Mouse (Mus musculus) limb, embryonic 11.5 days (tissue): ENCODE measurements at regions not wholly inside any gene's neighbourhood (a gene's known extent, or its start where the extent isn't known, plus 50 kb on each side); places are given as distances from the start of the nearest gene placed in this dataset.

Source experiments
- ATAC-seq: fragments of 200-750 bp; cut with Nextera tagmentation; 2 replicates; pipeline ENCODE4 v1.8.0; 2017; ENCODE audit warnings: low read depth; ENCODE audit not compliant: insufficient number of reproducible peaks, low FRiP score, low TSS enrichment
- DNase-seq: peaks from one replicate; pipeline ENCODE4 v3.0.0-alpha.2; 2015; ENCODE audit warnings: low spot score
- H3K27ac ChIP-seq: fragments of 300-500 bp; sonication (generic); replicated peaks from 2 replicates; pipeline ENCODE4 v1.5.1; 2014; ENCODE audit warnings: low read depth, mild to moderate bottlenecking, low read length
- H3K27me3 ChIP-seq: fragments of 300-500 bp; sonication (generic); 2 replicates; pipeline ENCODE4 v1.6.1; 2014; ENCODE audit warnings: mild to moderate bottlenecking, low read length, mixed read lengths; ENCODE audit not compliant: control insufficient read depth, insufficient read depth
- H3K36me3 ChIP-seq: fragments of 300-500 bp; sonication (generic); 2 replicates; pipeline ENCODE4 v1.6.1; 2014; ENCODE audit warnings: mild to moderate bottlenecking, low read length, moderate library complexity, mixed read lengths; ENCODE audit not compliant: control insufficient read depth, insufficient read depth
- H3K4me1 ChIP-seq: fragments of 300-500 bp; sonication (generic); 2 replicates; pipeline ENCODE4 v1.6.1; 2014; ENCODE audit warnings: low read length, mixed read lengths; ENCODE audit not compliant: control insufficient read depth, insufficient read depth
- H3K4me2 ChIP-seq: fragments of 300-500 bp; sonication (generic); 2 replicates; pipeline ENCODE4 v1.6.1; 2014; ENCODE audit warnings: low read depth, mild to moderate bottlenecking, moderate library complexity; ENCODE audit not compliant: severe bottlenecking
- H3K4me3 ChIP-seq: fragments of 300-500 bp; sonication (generic); 2 replicates; pipeline ENCODE4 v1.5.1; 2014; ENCODE audit warnings: low read depth, low read length
- H3K9ac ChIP-seq: fragments of 300-500 bp; sonication (generic); 2 replicates; pipeline ENCODE4 v1.6.1; 2014; ENCODE audit warnings: mild to moderate bottlenecking, low read length
- H3K9me3 ChIP-seq: fragments of 300-500 bp; sonication (generic); 2 replicates; pipeline ENCODE4 v1.6.1; 2016; ENCODE audit warnings: low read length; ENCODE audit not compliant: control insufficient read depth
- WGBS: fragments of 180-500 bp; shearing (Covaris S2); extraction: QIAGEN DNeasy Blood & Tissue Kit; methylation state at CpG from one replicate; pipeline ENCODE4 v1.1.7; 2014; 5-methylcytosine and 5-hydroxymethylcytosine counted together

GRCm38 (mm10) chr15:31125784-31126183 lies 98.3 kb upstream of the Dap start:
- no peak for ATAC-seq
- Histone ChIP-seq H3K4me1 (no peaks in the 10 kb centered on the region), H3K9ac (no peak overlapping the region), H3K36me3 (no peaks in the 10 kb centered on the region), H3K27me3 (no peaks in the 10 kb centered on the region), H3K4me3 (no peak overlapping the region), H3K27ac (no peak overlapping the region), H3K9me3 (no peaks in the 10 kb centered on the region), H3K4me2 (no peak overlapping the region)
- WGBS: 84% methylated on average over 1 of the region's 1 CpGs
- no peak for DNase-seq

GRCm38 (mm10) chr15:31126999-31127398 lies 97.1 kb upstream of the Dap start:
- Histone ChIP-seq H3K4me3 (no peak overlapping the region), H3K4me1 (no peaks in the 10 kb centered on the region), H3K9me3 (no peaks in the 10 kb centered on the region), H3K9ac (no peak overlapping the region), H3K27me3 (no peaks in the 10 kb centered on the region), H3K36me3 (no peaks in the 10 kb centered on the region), H3K4me2 (no peak overlapping the region), H3K27ac (no peak overlapping the region)
- 58% methylated on average over 3 of the region's 3 CpGs for WGBS
- no peak for DNase-seq
- no peak for ATAC-seq

GRCm38 (mm10) chr15:31134891-31135290 lies 89.2 kb upstream of the Dap start:
- no peak for DNase-seq
- 79% methylated on average over 7 of the region's 7 CpGs for WGBS

GRCm38 (mm10) chr15:31138637-31139036 lies 85.5 kb upstream of the Dap start:
- DNase-seq (no peak), ATAC-seq (no peak)
- Histone ChIP-seq H3K9ac (no peak overlapping the region), H3K9me3 (no peaks in the 10 kb centered on the region), H3K36me3 (no peaks in the 10 kb centered on the region), H3K27ac (no peak overlapping the region), H3K4me3 (no peak overlapping the region), H3K27me3 (no peaks in the 10 kb centered on the region), H3K4me1 (no peaks in the 10 kb centered on the region), H3K4me2 (no peak overlapping the region)
- 92% methylated on average over 6 of the region's 6 CpGs for WGBS

More at GRCm38 (mm10) chr15:31134891-31135290, 89.2 kb upstream of the Dap start:
- no peak overlapping the region for H3K27ac ChIP-seq
- no peak overlapping the region for H3K4me2 ChIP-seq
- H3K4me3 ChIP-seq: no peak overlapping the region
- H3K27me3 ChIP-seq: no peaks in the 10 kb centered on the region
- H3K9ac ChIP-seq: no peak overlapping the region
- no peaks in the 10 kb centered on the region for H3K4me1 ChIP-seq
- ATAC-seq: no peak
- H3K9me3 ChIP-seq: no peaks in the 10 kb centered on the region
- H3K36me3 ChIP-seq: no peaks in the 10 kb centered on the region

- no peak overlapping the region for H3K4me3 ChIP-seq
- WGBS: 82% methylated on average over 4 of the region's 4 CpGs
- no peak overlapping the region for H3K4me2 ChIP-seq
- H3K9me3 ChIP-seq: no peaks in the 10 kb centered on the region
- H3K36me3 ChIP-seq: no peaks in the 10 kb centered on the region
- ATAC-seq (no peak), DNase-seq (no peak)
- H3K9ac ChIP-seq: no peak overlapping the region
- no peaks in the 10 kb centered on the region for H3K4me1 ChIP-seq
- H3K27ac ChIP-seq: no peak overlapping the region
- no peaks in the 10 kb centered on the region for H3K27me3 ChIP-seq
Measured at GRCm38 (mm10) chr15:31141750-31142149, 82.4 kb upstream of the Dap start.

GRCm38 (mm10) chr15:31148251-31149145 lies 75.6 kb upstream of the Dap start:
- H3K9me3 ChIP-seq: no peaks in the 10 kb centered on the region
- H3K9ac ChIP-seq: no peak overlapping the region
- WGBS: 83% methylated on average over 10 of the region's 10 CpGs
- no peak overlapping the region for H3K4me2 ChIP-seq
- H3K4me1 ChIP-seq: no peaks in the 10 kb centered on the region
- no peaks in the 10 kb centered on the region for H3K27me3 ChIP-seq
- no peak for ATAC-seq
- no peak overlapping the region for H3K27ac ChIP-seq
- DNase-seq: no peak
- H3K4me3 ChIP-seq: no peak overlapping the region
- H3K36me3 ChIP-seq: no peaks in the 10 kb centered on the region

GRCm38 (mm10) chr15:31149855-31150254 lies 74.3 kb upstream of the Dap start:
- WGBS: 80% methylated on average over 2 of the region's 2 CpGs
- H3K27me3 ChIP-seq: no peaks in the 10 kb centered on the region
- DNase-seq: no peak
- H3K27ac ChIP-seq: no peak overlapping the region
- ATAC-seq: no peak
- H3K36me3 ChIP-seq: no peaks in the 10 kb centered on the region
- no peak overlapping the region for H3K9ac ChIP-seq
- H3K4me1 ChIP-seq: no peaks in the 10 kb centered on the region
- no peaks in the 10 kb centered on the region for H3K9me3 ChIP-seq
- H3K4me3 ChIP-seq: no peak overlapping the region
- no peak overlapping the region for H3K4me2 ChIP-seq

- Histone ChIP-seq H3K4me1 (peaks cover 3% of the 10 kb centered on the region; the same call in 1 of the 2 replicates), H3K4me3 (no peak overlapping the region), H3K9ac (no peak overlapping the region), H3K4me2 (no peak overlapping the region), H3K27ac (no peak overlapping the region), H3K27me3 (no peaks in the 10 kb centered on the region), H3K9me3 (no peaks in the 10 kb centered on the region), H3K36me3 (no peaks in the 10 kb centered on the region)
- no peak for ATAC-seq
- WGBS: 50% methylated on average over 21 of the region's 21 CpGs
- peak; percentile 42 for DNase-seq
Measured at GRCm38 (mm10) chr15:31150546-31151471, 73.3 kb upstream of the Dap start.
